Mouse (Mus musculus) embryonic fibroblast, embryonic 13.5 days (primary cell): ENCODE results near the gene Efcab5.

Source experiments
- CTCF ChIP-seq: IDR thresholded peaks from 2 replicates; pipeline ENCODE4 v1.5.1; 2011; ENCODE audit warnings: mild to moderate bottlenecking, control low read depth, low read length, moderate library complexity, borderline replicate concordance; ENCODE audit not compliant: insufficient read depth
- POLR2A ChIP-seq: IDR thresholded peaks from 2 replicates; pipeline ENCODE4 v1.6.1; 2011; ENCODE audit warnings: low read depth, mild to moderate bottlenecking, control low read depth, low read length, moderate library complexity

- TF ChIP-seq CTCF (no peak), POLR2A (no peak)
Observed at GRCm38 (mm10) chr11:77181528-77181927, 7.2 kb downstream of the Efcab5 start.
